8 mouse cellular contexts compared by ENCODE assay signal in the genomic region with DNA sequence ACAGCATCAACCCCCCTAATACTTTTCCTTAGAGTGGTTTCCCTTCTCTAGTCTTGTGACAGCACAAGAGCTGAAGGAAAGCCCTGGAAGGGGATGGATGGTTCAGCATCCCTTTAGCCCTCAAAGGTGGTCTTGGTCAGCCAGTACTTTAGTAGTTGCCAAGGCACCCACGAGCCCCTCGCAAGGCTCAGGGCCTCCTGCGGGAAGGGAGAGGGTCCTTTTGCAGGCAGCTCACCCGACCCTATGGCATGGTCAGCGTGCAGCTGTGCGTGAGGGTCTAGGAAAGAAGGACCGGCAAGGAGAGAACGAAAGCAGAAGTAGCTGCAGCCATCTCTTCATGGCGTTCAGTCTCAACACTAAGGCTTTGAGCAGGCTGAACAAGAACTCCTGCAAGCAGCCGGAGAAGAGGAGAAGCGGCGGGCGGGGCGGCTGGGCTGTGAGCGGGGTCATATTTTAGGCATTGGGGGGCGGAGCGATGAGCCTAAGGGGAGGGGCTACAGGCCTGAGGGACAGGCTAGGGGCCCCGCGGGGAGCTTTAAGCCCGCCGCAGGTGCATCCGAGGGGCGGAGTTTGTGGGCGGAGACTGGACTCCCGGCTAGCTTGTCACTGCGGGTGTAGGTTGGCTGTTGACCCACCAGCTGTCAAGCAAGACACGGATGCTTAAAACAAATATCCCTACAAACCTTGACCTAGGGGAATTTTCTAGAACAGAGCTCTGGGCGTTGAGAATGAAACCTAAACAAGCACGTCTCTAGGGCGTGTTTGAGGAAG. TPM values are rescaled to one million over a fixed set of nuclear protein-coding genes. Genes with fewer than 3 reads are reported as not detected.
A peak's percentile ranks its signal among the peaks of the same experiment; 100 is the strongest.
DNase-seq lines count a peak whose midpoint lies in the region; ATAC-seq lines count a peak whose summit lies in the region.

No protein-coding gene starts in this region.

- H3K9me3 ChIP-seq in heart, embryonic 15.5 days (replicated peaks): no peaks in the 10 kb centered on the region

- peak overlapping the region; percentile 49 for H3K4me3 ChIP-seq in heart, embryonic 15.5 days

- peak; percentile 79 for ATAC-seq in erythroblast, adult 5-6 weeks (replicated peaks; ENCODE audit: low FRiP score, poor library complexity, severe bottlenecking)
- peak; percentile 92 for ATAC-seq in heart, embryonic 15.5 days (replicated peaks; ENCODE audit: insufficient number of reproducible peaks, insufficient read depth, low FRiP score, low read depth)

- H3K27me3 ChIP-seq in heart, embryonic 15.5 days: 0 out of 2 replicates have a peak, but pooled peaks cover under 1% of the 10 kb centered on the region

- peak overlapping the region; percentile 84 for H3K4me2 ChIP-seq in heart, embryonic 15.5 days

- H3K4me1 ChIP-seq in heart, embryonic 15.5 days (replicated peaks): peaks cover 12% of the 10 kb centered on the region

- peak overlapping the region; percentile 56 for H3K9ac ChIP-seq in heart, embryonic 15.5 days

- H3K36me3 ChIP-seq in heart, embryonic 15.5 days: peaks cover under 1% of the 10 kb centered on the region; the same call in 1 of the 2 replicates

- peak; percentile 80 for DNase-seq in ES-CJ7 (ENCODE audit: low read depth, low spot score)
- DNase-seq in brain, adult 2 months (ENCODE audit: low read depth, low spot score): peak; percentile 89
- peak; percentile 89 for DNase-seq in kidney, postnatal 10 days
- peak; percentile 90 for DNase-seq in lung, postnatal 25 days (ENCODE audit: low spot score)
- DNase-seq in retina, adult 2 months (ENCODE audit: low read depth, low spot score): peak; percentile 58
- DNase-seq in thymus, postnatal 4 days: peak; percentile 91

- 1% methylated on average over 30 of the region's 30 CpGs for WGBS in heart, embryonic 15.5 days

- peak overlapping the region; percentile 57 for H3K27ac ChIP-seq in heart, embryonic 15.5 days

RNA-seq across cellular contexts. Expression of a gene that starts 6.3 kb away (rescaled TPM):
- total RNA-seq in erythroblast, adult 5-6 weeks (2015; ENCODE audit: low replicate concordance): 0.63 and 1.3 TPM in 2 replicates
- 0.85 and 4.6 TPM in 2 replicates for total RNA-seq in erythroblast, adult 5-6 weeks (2017; ENCODE audit: low replicate concordance)
- 3.5 and 4.4 TPM in 2 replicates for polyA plus RNA-seq in heart, embryonic 15.5 days (2015; fragmentation: Nextera tagmentation; extraction: Ambion mirVana)

Comparison
In these comparisons a context has a peak if more than half of its experiments do, and no peak if none do; other contexts are left out.
1. Peak in every context shown above with its lines: DNase-seq, ATAC-seq, H3K4me3 ChIP-seq and H3K27ac ChIP-seq.